Mouse (Mus musculus) thymus, postnatal 14 days (tissue): ENCODE results near the gene Rbpms2.

ENCODE experiments used
- DNase-seq: peaks from one replicate; pipeline ENCODE4 v3.0.0; 2021

Rbpms2 gene

GRCm38 (mm10) chr9:65629025-65629766, at the start of gene Rbpms2:
Rbpms2 (plus strand) TSS chr9:65629648.
- DNase-seq, result peak; percentile 45

GRCm38 (mm10) chr9:65579781-65580371, 49.6 kb upstream of the Rbpms2 start, which contains the start of gene Plekho2:
Plekho2 (minus strand) TSS chr9:65580040.
- DNase-seq, result peak; percentile 95

GRCm38 (mm10) chr9:65580401-65581256, 48.8 kb upstream of the Rbpms2 start:
- peak; percentile 89 for DNase-seq

- peak; percentile 65 for DNase-seq
Measured at GRCm38 (mm10) chr9:65583045-65583444, 46.4 kb upstream of the Rbpms2 start.

GRCm38 (mm10) chr9:65586406-65587269, 42.8 kb upstream of the Rbpms2 start, which contains the start of gene Pif1:
Pif1 (plus strand) TSS chr9:65587160.
- DNase-seq, result peak; percentile 90

GRCm38 (mm10) chr9:65587270-65587572, 42.2 kb upstream of the Rbpms2 start:
- DNase-seq, result no peak

GRCm38 (mm10) chr9:65587573-65588358, 41.7 kb upstream of the Rbpms2 start:
- DNase-seq, result peak; percentile 53

- DNase-seq, result no peak
Measured at GRCm38 (mm10) chr9:65589091-65589490, 40.4 kb upstream of the Rbpms2 start.

GRCm38 (mm10) chr9:65592721-65593120, 36.7 kb upstream of the Rbpms2 start:
- DNase-seq, result no peak

- no peak for DNase-seq
Measured at GRCm38 (mm10) chr9:65593596-65593995, 35.9 kb upstream of the Rbpms2 start.

GRCm38 (mm10) chr9:65598765-65599249, 30.6 kb upstream of the Rbpms2 start:
- peak; percentile 57 for DNase-seq

- DNase-seq, result no peak
Measured at GRCm38 (mm10) chr9:65600951-65601350, 28.5 kb upstream of the Rbpms2 start.

- DNase-seq, result no peak
Measured at GRCm38 (mm10) chr9:65603401-65604102, 25.9 kb upstream of the Rbpms2 start.

- peak; percentile 63 for DNase-seq
Measured at GRCm38 (mm10) chr9:65605471-65606136, 23.8 kb upstream of the Rbpms2 start.

- DNase-seq, result no peak
Measured at GRCm38 (mm10) chr9:65606321-65607109, 22.9 kb upstream of the Rbpms2 start.

- no peak for DNase-seq
Measured at GRCm38 (mm10) chr9:65607120-65607519, 22.3 kb upstream of the Rbpms2 start.

- no peak for DNase-seq
Measured at GRCm38 (mm10) chr9:65611969-65612486, 17.4 kb upstream of the Rbpms2 start.

- no peak for DNase-seq
Measured at GRCm38 (mm10) chr9:65613098-65613497, 16.4 kb upstream of the Rbpms2 start.

- DNase-seq, result no peak
Measured at GRCm38 (mm10) chr9:65619311-65619710, 10.1 kb upstream of the Rbpms2 start.
